Mouse (Mus musculus): Measurements from ENCODE around the gene Pnpo. TPM values are rescaled to one million over a fixed set of nuclear protein-coding genes. Genes with fewer than 3 reads are reported as not detected.

Gene Pnpo
- total RNA-seq, 1 experiment: 24.0 TPM

GRCm38 (mm10) chr11:96969280-96969722 is 25.5 kb upstream of the Pnpo start:
- no peak overlapping the region for H3K27ac ChIP-seq (ENCODE audit: insufficient read depth, low read depth, low read length, poor library complexity, severe bottlenecking)
- no peak overlapping the region for H3K9ac ChIP-seq (ENCODE audit: insufficient read depth, low read depth, low read length, poor library complexity, severe bottlenecking)
- H3K9me3 ChIP-seq (ENCODE audit: control insufficient read depth, insufficient read depth, low read depth, low read length): no peaks in the 10 kb centered on the region
- no peak overlapping the region for H3K4me3 ChIP-seq (ENCODE audit: insufficient read depth in 1 of 2, low read depth in 1 of 2, low read length in 2 of 2, poor library complexity in 1 of 2, severe bottlenecking in 1 of 2)
- TF ChIP-seq HCFC1 (IDR thresholded peaks at IDR 0.05; ENCODE audit: borderline replicate concordance, insufficient read depth, low read length) (no peak), CHD2 (IDR thresholded peaks at IDR 0.05; ENCODE audit: low read depth, low read length) (no peak)
- peaks cover 5% of the 10 kb centered on the region; the same call in 1 of the 2 replicates for H3K36me3 ChIP-seq (ENCODE audit: control insufficient read depth, insufficient read depth, low read length, poor library complexity, severe bottlenecking)
- no peak for DNase-seq (ENCODE audit: low read depth, low spot score)
- in situ Hi-C loops (cut with MboI; ENCODE audit: low sequenced_read_pairs in 2 of 2, unreplicated experiment in 2 of 2): no loop called here
- H3K4me1 ChIP-seq (ENCODE audit: control insufficient read depth in 2 of 2, insufficient read depth in 2 of 2, low read length in 2 of 2, poor library complexity in 1 of 2): peaks cover 8 to 20% of the 10 kb centered on the region in 2 experiments

GRCm38 (mm10) chr11:96968476-96968875 is 24.7 kb upstream of the Pnpo start:
- Histone ChIP-seq H3K36me3 (ENCODE audit: control insufficient read depth, insufficient read depth, low read length, poor library complexity, severe bottlenecking) (peaks cover 3% of the 10 kb centered on the region; the same call in 1 of the 2 replicates), H3K27ac (ENCODE audit: insufficient read depth, low read depth, low read length, poor library complexity, severe bottlenecking) (no peak overlapping the region), H3K9ac (ENCODE audit: insufficient read depth, low read depth, low read length, poor library complexity, severe bottlenecking) (peak overlapping the region; percentile 6; the same call in 1 of the 2 replicates), H3K9me3 (ENCODE audit: control insufficient read depth, insufficient read depth, low read depth, low read length) (no peaks in the 10 kb centered on the region), H3K4me3 (ENCODE audit: insufficient read depth in 1 of 2, low read depth in 1 of 2, low read length in 2 of 2, poor library complexity in 1 of 2, severe bottlenecking in 1 of 2) (no peak overlapping the region), H3K4me1 (ENCODE audit: control insufficient read depth in 2 of 2, insufficient read depth in 2 of 2, low read length in 2 of 2, poor library complexity in 1 of 2) (peaks cover 11 to 20% of the 10 kb centered on the region in 2 experiments)
- in situ Hi-C loops (cut with MboI; ENCODE audit: low sequenced_read_pairs in 2 of 2, unreplicated experiment in 2 of 2): no loop called here
- DNase-seq (ENCODE audit: low read depth, low spot score): no peak
- TF ChIP-seq CHD2 (IDR thresholded peaks at IDR 0.05; ENCODE audit: low read depth, low read length): no peak
- no peak for TF ChIP-seq ZNF384 (IDR thresholded peaks at IDR 0.05; ENCODE audit: low read depth, low read length)
- no peak for TF ChIP-seq HCFC1 (IDR thresholded peaks at IDR 0.05; ENCODE audit: borderline replicate concordance, insufficient read depth, low read length)
- no peak for TF ChIP-seq MAFK (IDR thresholded peaks at IDR 0.05; ENCODE audit: insufficient read depth, low read depth, low read length)
- no peak for TF ChIP-seq ZC3H11A (IDR thresholded peaks at IDR 0.05; ENCODE audit: borderline replicate concordance, low read depth, low read length)

GRCm38 (mm10) chr11:96967544-96968269 is 23.9 kb upstream of the Pnpo start:
- Histone ChIP-seq H3K4me3 (ENCODE audit: insufficient read depth in 1 of 2, low read depth in 1 of 2, low read length in 2 of 2, poor library complexity in 1 of 2, severe bottlenecking in 1 of 2) (no peak overlapping the region), H3K4me1 (ENCODE audit: control insufficient read depth in 2 of 2, insufficient read depth in 2 of 2, low read length in 2 of 2, poor library complexity in 1 of 2) (peaks cover 11 to 18% of the 10 kb centered on the region in 2 experiments), H3K9ac (ENCODE audit: insufficient read depth, low read depth, low read length, poor library complexity, severe bottlenecking) (0 out of 2 replicates have a peak overlapping the region, but pooled peaks have one; percentile 6), H3K27ac (ENCODE audit: insufficient read depth, low read depth, low read length, poor library complexity, severe bottlenecking) (no peak overlapping the region), H3K36me3 (ENCODE audit: control insufficient read depth, insufficient read depth, low read length, poor library complexity, severe bottlenecking) (peaks cover 2% of the 10 kb centered on the region; the same call in 1 of the 2 replicates), H3K9me3 (ENCODE audit: control insufficient read depth, insufficient read depth, low read depth, low read length) (no peaks in the 10 kb centered on the region)
- TF ChIP-seq MAFK (IDR thresholded peaks at IDR 0.05; ENCODE audit: insufficient read depth, low read depth, low read length) (no peak), ZC3H11A (IDR thresholded peaks at IDR 0.05; ENCODE audit: borderline replicate concordance, low read depth, low read length) (no peak)
- no peak for DNase-seq (ENCODE audit: low read depth, low spot score)
- in situ Hi-C loops (cut with MboI; ENCODE audit: low sequenced_read_pairs in 2 of 2, unreplicated experiment in 2 of 2): no loop called here

- TF ChIP-seq MAFK (IDR thresholded peaks at IDR 0.05; ENCODE audit: insufficient read depth, low read depth, low read length) (no peak), HCFC1 (IDR thresholded peaks at IDR 0.05; ENCODE audit: borderline replicate concordance, insufficient read depth, low read length) (no peak), ZNF384 (IDR thresholded peaks at IDR 0.05; ENCODE audit: low read depth, low read length) (no peak), CHD2 (IDR thresholded peaks at IDR 0.05; ENCODE audit: low read depth, low read length) (no peak), ZC3H11A (IDR thresholded peaks at IDR 0.05; ENCODE audit: borderline replicate concordance, low read depth, low read length) (no peak)
- Histone ChIP-seq H3K4me1 (ENCODE audit: control insufficient read depth in 2 of 2, insufficient read depth in 2 of 2, low read length in 2 of 2, poor library complexity in 1 of 2) (peaks cover 13 to 14% of the 10 kb centered on the region in 2 experiments), H3K9ac (ENCODE audit: insufficient read depth, low read depth, low read length, poor library complexity, severe bottlenecking) (no peak overlapping the region; the same call in 1 of the 2 replicates), H3K4me3 (ENCODE audit: insufficient read depth in 1 of 2, low read depth in 1 of 2, low read length in 2 of 2, poor library complexity in 1 of 2, severe bottlenecking in 1 of 2) (no peak overlapping the region; a peak in 1 of 4 replicates), H3K27ac (ENCODE audit: insufficient read depth, low read depth, low read length, poor library complexity, severe bottlenecking) (no peak overlapping the region), H3K9me3 (ENCODE audit: control insufficient read depth, insufficient read depth, low read depth, low read length) (no peaks in the 10 kb centered on the region), H3K36me3 (ENCODE audit: control insufficient read depth, insufficient read depth, low read length, poor library complexity, severe bottlenecking) (peaks cover 2% of the 10 kb centered on the region; the same call in 1 of the 2 replicates)
- in situ Hi-C loops (cut with MboI; ENCODE audit: low sequenced_read_pairs in 2 of 2, unreplicated experiment in 2 of 2): no loop called here
- DNase-seq (ENCODE audit: low read depth, low spot score): no peak
Observed at GRCm38 (mm10) chr11:96966914-96967543, 23.2 kb upstream of the Pnpo start.

All from ES-E14 (cell line).